In the genomic region with DNA sequence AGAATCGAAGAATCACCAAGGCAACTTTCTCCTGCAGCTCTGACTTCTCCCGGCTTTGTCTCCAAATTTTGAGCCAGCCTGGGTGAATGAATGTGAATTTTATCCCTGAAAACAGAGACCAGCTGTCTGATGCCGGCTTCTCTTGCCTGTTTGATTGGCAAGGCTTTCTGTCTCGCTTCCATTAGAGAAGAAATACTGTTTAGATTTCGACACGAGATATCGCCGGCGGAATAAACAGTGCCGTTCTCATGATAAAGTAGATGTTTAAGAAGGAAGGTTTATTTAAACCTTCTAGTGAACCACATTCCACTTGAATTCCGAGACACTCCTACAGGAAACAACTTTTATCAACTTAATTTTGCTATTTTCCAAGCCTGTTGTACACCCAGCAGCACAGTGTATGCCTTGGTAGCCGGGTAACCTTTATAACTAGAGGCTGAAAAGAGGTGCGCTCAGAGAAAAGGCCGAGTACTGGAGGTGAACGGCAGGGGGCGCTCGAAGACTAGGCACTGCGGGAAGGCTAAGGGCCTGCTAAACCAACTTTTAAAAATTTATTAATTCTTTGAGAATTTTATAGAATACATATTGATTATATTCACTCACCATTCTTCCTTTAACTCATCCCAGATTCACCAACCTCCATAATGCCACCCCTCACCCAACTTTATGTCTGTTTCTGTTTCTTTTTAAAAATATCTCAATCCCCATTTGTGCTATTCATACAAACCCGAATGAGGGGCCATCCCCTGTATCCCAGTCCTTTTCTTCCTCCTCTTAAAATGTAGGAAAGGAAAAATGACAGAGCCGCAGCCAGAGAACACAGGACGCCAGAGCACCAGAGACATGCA, we compare ENCODE assay signal across 8 mouse cellular contexts.
A peak's percentile ranks its signal among the peaks of the same experiment; 100 is the strongest.
DNase-seq lines count a peak whose midpoint lies in the region; ATAC-seq lines count a peak whose summit lies in the region.

No protein-coding gene starts in this region.

- peaks cover 4% of the 10 kb centered on the region; the same call in 1 of the 2 replicates for H3K27me3 ChIP-seq in limb, embryonic 12.5 days
- H3K27me3 ChIP-seq in midbrain, embryonic 16.5 days (ENCODE audit: control insufficient read depth, insufficient read depth, low read depth, low read length) = no peaks in the 10 kb centered on the region
- H3K27me3 ChIP-seq in stomach, embryonic 16.5 days (ENCODE audit: control insufficient read depth, insufficient read depth, low read length) = no peaks in the 10 kb centered on the region

- H3K4me1 ChIP-seq in limb, embryonic 12.5 days (replicated peaks) = peaks cover 11% of the 10 kb centered on the region
- H3K4me1 ChIP-seq in midbrain, embryonic 16.5 days (ENCODE audit: control insufficient read depth, insufficient read depth, low read length) = no peaks in the 10 kb centered on the region
- peaks cover 3% of the 10 kb centered on the region; the same call in 1 of the 2 replicates for H3K4me1 ChIP-seq in stomach, embryonic 16.5 days (ENCODE audit: control insufficient read depth, insufficient read depth, low read length)

- H3K36me3 ChIP-seq in limb, embryonic 12.5 days = no peaks in the 10 kb centered on the region
- no peaks in the 10 kb centered on the region for H3K36me3 ChIP-seq in midbrain, embryonic 16.5 days (ENCODE audit: control insufficient read depth, insufficient read depth, low read length)
- no peaks in the 10 kb centered on the region for H3K36me3 ChIP-seq in stomach, embryonic 16.5 days (ENCODE audit: control insufficient read depth, insufficient read depth, low read length)

- peak; percentile 82 for ATAC-seq in granulocyte monocyte progenitor cell, adult 5-6 weeks (replicated peaks; ENCODE audit: poor library complexity, severe bottlenecking)
- ATAC-seq in limb, embryonic 12.5 days (ENCODE audit: insufficient number of reproducible peaks, insufficient read depth, low FRiP score, low TSS enrichment, low read depth) = no peak
- peak; percentile 71 for ATAC-seq in midbrain, embryonic 16.5 days
- ATAC-seq in stomach, embryonic 16.5 days (ENCODE audit: insufficient read depth, low FRiP score) = peak; percentile 82

- H3K27ac ChIP-seq in limb, embryonic 12.5 days = peak overlapping the region; percentile 31; the same call in 1 of the 2 replicates
- no peak overlapping the region for H3K27ac ChIP-seq in midbrain, embryonic 16.5 days (ENCODE audit: low read length)
- H3K27ac ChIP-seq in stomach, embryonic 16.5 days (ENCODE audit: low read length) = peak overlapping the region; percentile 14; the same call in 1 of the 2 replicates

- peak; percentile 53 to 90 for DNase-seq in heart, adult 18-20 months
- no peak for DNase-seq in heart, adult 11 months
- DNase-seq in embryo, embryonic 11.5 days (ENCODE audit: low read depth, low spot score) = peak; percentile 56
- DNase-seq in kidney, adult 8-10 months = peak; percentile 37 to 69

- H3K4me2 ChIP-seq in limb, embryonic 12.5 days = no peak overlapping the region
- H3K4me2 ChIP-seq in midbrain, embryonic 16.5 days (ENCODE audit: low read length) = peak overlapping the region; percentile 33
- H3K4me2 ChIP-seq in stomach, embryonic 16.5 days (ENCODE audit: low read depth, low read length) = peak overlapping the region; percentile 43

- WGBS in limb, embryonic 12.5 days = 43% methylated on average over 21 of the region's 21 CpGs
- 37% methylated on average over 21 of the region's 21 CpGs for WGBS in midbrain, embryonic 16.5 days
- 19% methylated on average over 21 of the region's 21 CpGs for WGBS in stomach, embryonic 16.5 days

- no peaks in the 10 kb centered on the region for H3K9me3 ChIP-seq in limb, embryonic 12.5 days
- H3K9me3 ChIP-seq in midbrain, embryonic 16.5 days (replicated peaks; ENCODE audit: control insufficient read depth, low read length, poor library complexity, severe bottlenecking) = no peaks in the 10 kb centered on the region
- no peaks in the 10 kb centered on the region for H3K9me3 ChIP-seq in stomach, embryonic 16.5 days (replicated peaks; ENCODE audit: control insufficient read depth, low read length)

- H3K4me3 ChIP-seq in limb, embryonic 12.5 days (replicated peaks) = no peak overlapping the region
- H3K4me3 ChIP-seq in midbrain, embryonic 16.5 days (ENCODE audit: low read depth, low read length) = no peak overlapping the region
- H3K4me3 ChIP-seq in stomach, embryonic 16.5 days (replicated peaks; ENCODE audit: low read length) = peak overlapping the region; percentile 5; the same call in 1 of the 2 replicates

- no peak overlapping the region for H3K9ac ChIP-seq in limb, embryonic 12.5 days (replicated peaks)
- H3K9ac ChIP-seq in midbrain, embryonic 16.5 days (ENCODE audit: low read depth, low read length) = no peak overlapping the region
- peak overlapping the region; percentile 39 for H3K9ac ChIP-seq in stomach, embryonic 16.5 days (ENCODE audit: low read length)
